Mouse (Mus musculus): ENCODE measurements around the gene 2310039H08Rik. TPM values are rescaled to one million over a fixed set of nuclear protein-coding genes. Genes with fewer than 3 reads are reported as not detected.
A peak's percentile ranks its signal among the peaks of the same experiment; 100 is the strongest.

The 2310039H08Rik gene
- polyA plus RNA-seq, 1 experiment from 2014 or later: 57.9 TPM

GRCm38 (mm10) chr17:46734055-46734454 is 38.4 kb upstream of the 2310039H08Rik start:
- Histone ChIP-seq H3K36me3 (ENCODE audit: control insufficient read depth, insufficient read depth, low read length) (no peaks in the 10 kb centered on the region), H3K4me3 (ENCODE audit: low read depth, low read length) (no peak overlapping the region), H3K9ac (ENCODE audit: low read length) (no peak overlapping the region), H3K4me2 (no peak overlapping the region), H3K9me3 (ENCODE audit: control insufficient read depth, low read length) (no peaks in the 10 kb centered on the region), H3K27ac (ENCODE audit: low read depth, low read length) (no peak overlapping the region), H3K27me3 (ENCODE audit: control insufficient read depth, insufficient read depth, low read length) (peaks cover 2% of the 10 kb centered on the region), H3K4me1 (ENCODE audit: control insufficient read depth, insufficient read depth, low read length) (no peaks in the 10 kb centered on the region)
- ATAC-seq (ENCODE audit: low FRiP score) (no peak), DNase-seq (ENCODE audit: low spot score, missing footprints) (no peak)
- 92% methylated on average over 3 of the region's 3 CpGs for WGBS

GRCm38 (mm10) chr17:46735287-46735686 is 37.1 kb upstream of the 2310039H08Rik start:
- Histone ChIP-seq H3K4me3 (ENCODE audit: low read depth, low read length) (no peak overlapping the region), H3K27ac (ENCODE audit: low read depth, low read length) (no peak overlapping the region), H3K4me2 (no peak overlapping the region), H3K9ac (ENCODE audit: low read length) (no peak overlapping the region), H3K36me3 (ENCODE audit: control insufficient read depth, insufficient read depth, low read length) (no peaks in the 10 kb centered on the region), H3K4me1 (ENCODE audit: control insufficient read depth, insufficient read depth, low read length) (no peaks in the 10 kb centered on the region), H3K9me3 (ENCODE audit: control insufficient read depth, low read length) (no peaks in the 10 kb centered on the region), H3K27me3 (ENCODE audit: control insufficient read depth, insufficient read depth, low read length) (no peaks in the 10 kb centered on the region)
- DNase-seq (ENCODE audit: low spot score, missing footprints): peak; percentile 39
- no peak for ATAC-seq (ENCODE audit: low FRiP score)
- 88% methylated on average over 7 of the region's 7 CpGs for WGBS

GRCm38 (mm10) chr17:46736160-46736559 is 36.3 kb upstream of the 2310039H08Rik start:
- Histone ChIP-seq H3K9ac (ENCODE audit: low read length) (no peak overlapping the region), H3K4me1 (ENCODE audit: control insufficient read depth, insufficient read depth, low read length) (no peaks in the 10 kb centered on the region), H3K9me3 (ENCODE audit: control insufficient read depth, low read length) (no peaks in the 10 kb centered on the region), H3K4me2 (no peak overlapping the region), H3K27ac (ENCODE audit: low read depth, low read length) (no peak overlapping the region), H3K27me3 (ENCODE audit: control insufficient read depth, insufficient read depth, low read length) (no peaks in the 10 kb centered on the region), H3K36me3 (ENCODE audit: control insufficient read depth, insufficient read depth, low read length) (no peaks in the 10 kb centered on the region), H3K4me3 (ENCODE audit: low read depth, low read length) (no peak overlapping the region)
- peak; percentile 84 for DNase-seq (ENCODE audit: low spot score, missing footprints)
- no peak for ATAC-seq (ENCODE audit: low FRiP score)
- 59% methylated on average over 10 of the region's 10 CpGs for WGBS

GRCm38 (mm10) chr17:46741305-46741704 is 31.1 kb upstream of the 2310039H08Rik start:
- Histone ChIP-seq H3K36me3 (ENCODE audit: control insufficient read depth, insufficient read depth, low read length) (0 out of 2 replicates have a peak, but pooled peaks cover 6% of the 10 kb centered on the region), H3K4me1 (ENCODE audit: control insufficient read depth, insufficient read depth, low read length) (no peaks in the 10 kb centered on the region), H3K9ac (ENCODE audit: low read length) (no peak overlapping the region), H3K9me3 (ENCODE audit: control insufficient read depth, low read length) (no peaks in the 10 kb centered on the region), H3K27me3 (ENCODE audit: control insufficient read depth, insufficient read depth, low read length) (no peaks in the 10 kb centered on the region), H3K4me2 (no peak overlapping the region), H3K27ac (ENCODE audit: low read depth, low read length) (no peak overlapping the region), H3K4me3 (ENCODE audit: low read depth, low read length) (no peak overlapping the region)
- DNase-seq (ENCODE audit: low spot score, missing footprints) (no peak), ATAC-seq (ENCODE audit: low FRiP score) (no peak)
- 91% methylated on average over 6 of the region's 6 CpGs for WGBS

- no peak for ATAC-seq (ENCODE audit: low FRiP score)
- WGBS: 91% methylated on average over 9 of the region's 9 CpGs
- H3K4me3 ChIP-seq (ENCODE audit: low read depth, low read length): no peak overlapping the region
- H3K4me2 ChIP-seq: no peak overlapping the region
- no peak overlapping the region for H3K9ac ChIP-seq (ENCODE audit: low read length)
- H3K4me1 ChIP-seq (ENCODE audit: control insufficient read depth, insufficient read depth, low read length): no peaks in the 10 kb centered on the region
- H3K9me3 ChIP-seq (ENCODE audit: control insufficient read depth, low read length): no peaks in the 10 kb centered on the region
- no peaks in the 10 kb centered on the region for H3K27me3 ChIP-seq (ENCODE audit: control insufficient read depth, insufficient read depth, low read length)
- no peak overlapping the region for H3K27ac ChIP-seq (ENCODE audit: low read depth, low read length)
- 0 out of 2 replicates have a peak, but pooled peaks cover 6% of the 10 kb centered on the region for H3K36me3 ChIP-seq (ENCODE audit: control insufficient read depth, insufficient read depth, low read length)
- no peak for DNase-seq (ENCODE audit: low spot score, missing footprints)
Measured at GRCm38 (mm10) chr17:46742986-46743385, 29.4 kb upstream of the 2310039H08Rik start.

- 84% methylated on average over 2 of the region's 2 CpGs for WGBS
- Histone ChIP-seq H3K9ac (ENCODE audit: low read length) (no peak overlapping the region), H3K4me1 (ENCODE audit: control insufficient read depth, insufficient read depth, low read length) (no peaks in the 10 kb centered on the region), H3K9me3 (ENCODE audit: control insufficient read depth, low read length) (no peaks in the 10 kb centered on the region), H3K36me3 (ENCODE audit: control insufficient read depth, insufficient read depth, low read length) (0 out of 2 replicates have a peak, but pooled peaks cover 6% of the 10 kb centered on the region), H3K4me3 (ENCODE audit: low read depth, low read length) (no peak overlapping the region), H3K27ac (ENCODE audit: low read depth, low read length) (no peak overlapping the region), H3K4me2 (no peak overlapping the region), H3K27me3 (ENCODE audit: control insufficient read depth, insufficient read depth, low read length) (no peaks in the 10 kb centered on the region)
- DNase-seq (ENCODE audit: low spot score, missing footprints): no peak
- ATAC-seq (ENCODE audit: low FRiP score): no peak
Measured at GRCm38 (mm10) chr17:46745506-46745905, 26.9 kb upstream of the 2310039H08Rik start.

- peaks cover 6% of the 10 kb centered on the region for H3K4me1 ChIP-seq (ENCODE audit: control insufficient read depth, insufficient read depth, low read length)
- H3K27me3 ChIP-seq (ENCODE audit: control insufficient read depth, insufficient read depth, low read length): no peaks in the 10 kb centered on the region
- 85% methylated on average over 8 of the region's 8 CpGs for WGBS
- DNase-seq (ENCODE audit: low spot score, missing footprints) (no peak), ATAC-seq (ENCODE audit: low FRiP score) (no peak)
- no peaks in the 10 kb centered on the region for H3K9me3 ChIP-seq (ENCODE audit: control insufficient read depth, low read length)
- no peak overlapping the region for H3K27ac ChIP-seq (ENCODE audit: low read depth, low read length)
- H3K4me3 ChIP-seq (ENCODE audit: low read depth, low read length): no peak overlapping the region
- H3K9ac ChIP-seq (ENCODE audit: low read length): no peak overlapping the region
- no peak overlapping the region for H3K4me2 ChIP-seq
- 0 out of 2 replicates have a peak, but pooled peaks cover 6% of the 10 kb centered on the region for H3K36me3 ChIP-seq (ENCODE audit: control insufficient read depth, insufficient read depth, low read length)
Measured at GRCm38 (mm10) chr17:46747234-46747633, 25.2 kb upstream of the 2310039H08Rik start.

GRCm38 (mm10) chr17:46747806-46748205 is 24.6 kb upstream of the 2310039H08Rik start:
- Histone ChIP-seq H3K9ac (ENCODE audit: low read length) (no peak overlapping the region), H3K4me2 (no peak overlapping the region), H3K27me3 (ENCODE audit: control insufficient read depth, insufficient read depth, low read length) (no peaks in the 10 kb centered on the region), H3K27ac (ENCODE audit: low read depth, low read length) (no peak overlapping the region), H3K9me3 (ENCODE audit: control insufficient read depth, low read length) (no peaks in the 10 kb centered on the region), H3K4me1 (ENCODE audit: control insufficient read depth, insufficient read depth, low read length) (peaks cover 10% of the 10 kb centered on the region), H3K4me3 (ENCODE audit: low read depth, low read length) (no peak overlapping the region), H3K36me3 (ENCODE audit: control insufficient read depth, insufficient read depth, low read length) (0 out of 2 replicates have a peak, but pooled peaks cover 6% of the 10 kb centered on the region)
- no peak for ATAC-seq (ENCODE audit: low FRiP score)
- no peak for DNase-seq (ENCODE audit: low spot score, missing footprints)
- WGBS: 91% methylated on average over 2 of the region's 2 CpGs

- H3K9ac ChIP-seq (ENCODE audit: low read length): no peak overlapping the region
- DNase-seq (ENCODE audit: low spot score, missing footprints): no peak
- H3K27me3 ChIP-seq (ENCODE audit: control insufficient read depth, insufficient read depth, low read length): no peaks in the 10 kb centered on the region
- H3K4me2 ChIP-seq: no peak overlapping the region
- no peak overlapping the region for H3K27ac ChIP-seq (ENCODE audit: low read depth, low read length)
- 92% methylated on average over 5 of the region's 5 CpGs for WGBS
- H3K36me3 ChIP-seq (ENCODE audit: control insufficient read depth, insufficient read depth, low read length): no peaks in the 10 kb centered on the region
- H3K9me3 ChIP-seq (ENCODE audit: control insufficient read depth, low read length): no peaks in the 10 kb centered on the region
- peaks cover 10% of the 10 kb centered on the region for H3K4me1 ChIP-seq (ENCODE audit: control insufficient read depth, insufficient read depth, low read length)
- no peak overlapping the region for H3K4me3 ChIP-seq (ENCODE audit: low read depth, low read length)
- no peak for ATAC-seq (ENCODE audit: low FRiP score)
Measured at GRCm38 (mm10) chr17:46749282-46749681, 23.2 kb upstream of the 2310039H08Rik start.

Data from midbrain, embryonic 11.5 days (tissue).